Mouse (Mus musculus) hindbrain, postnatal 0 days (tissue): ENCODE measurements around the gene Rundc3a. TPM values are rescaled to one million over a fixed set of nuclear protein-coding genes. Genes with fewer than 3 reads are reported as not detected.

Source experiments
- ATAC-seq: fragments of 200-750 bp; cut with Nextera tagmentation; 2 replicates; pipeline ENCODE4 v1.8.0; 2017; ENCODE audit warnings: mild to moderate bottlenecking, moderate TSS enrichment, moderate library complexity
- DNase-seq: peaks from one replicate; pipeline ENCODE4 v3.0.0-alpha.2; 2015; ENCODE audit warnings: low spot score
- H3K27ac ChIP-seq: fragments of 300-500 bp; sonication (generic); 2 replicates; pipeline ENCODE4 v1.5.1; 2014; ENCODE audit warnings: mild to moderate bottlenecking
- H3K27me3 ChIP-seq: fragments of 300-500 bp; sonication (generic); 2 replicates; pipeline ENCODE4 v1.6.1; 2014; ENCODE audit warnings: low read length, mixed read lengths; ENCODE audit not compliant: insufficient read depth
- H3K36me3 ChIP-seq: fragments of 300-500 bp; sonication (generic); 2 replicates; pipeline ENCODE4 v1.6.1; 2014; ENCODE audit warnings: low read length, mixed read lengths; ENCODE audit not compliant: insufficient read depth
- H3K4me1 ChIP-seq: fragments of 300-500 bp; sonication (generic); 2 replicates; pipeline ENCODE4 v1.6.1; 2014; ENCODE audit warnings: antibody characterized with exemption, low read length, mixed read lengths; ENCODE audit not compliant: insufficient read depth
- H3K4me2 ChIP-seq: fragments of 300-500 bp; sonication (generic); 2 replicates; pipeline ENCODE4 v1.6.1; 2014; ENCODE audit warnings: low read depth, mild to moderate bottlenecking, low read length, moderate library complexity, mixed read lengths
- H3K4me3 ChIP-seq: fragments of 300-500 bp; sonication (generic); 2 replicates; pipeline ENCODE4 v1.5.1; 2014; ENCODE audit warnings: low read length
- H3K9ac ChIP-seq: fragments of 300-500 bp; sonication (generic); replicated peaks from 2 replicates; pipeline ENCODE4 v1.6.1; 2014; ENCODE audit warnings: mild to moderate bottlenecking, low read length, moderate library complexity, mixed read lengths
- H3K9me3 ChIP-seq: fragments of 300-500 bp; sonication (generic); 2 replicates; pipeline ENCODE4 v1.6.1; 2016; ENCODE audit warnings: low read length, mixed read lengths
- CTCF ChIP-seq: IDR thresholded peaks from 2 replicates; pipeline ENCODE4 v1.5.1; 2016; ENCODE audit warnings: antibody characterized with exemption, control low read depth, low read depth
- WGBS: fragments of 180-500 bp; shearing (Covaris S2); extraction: QIAGEN DNeasy Blood & Tissue Kit; methylation state at CpG from one replicate; pipeline ENCODE4 v1.1.7; 2014; 5-methylcytosine and 5-hydroxymethylcytosine counted together
- polyA plus RNA-seq: library from polyadenylated mRNA; unstranded; fragments of >200 nt; fragmentation: Nextera tagmentation; extraction: Ambion mirVana; gene quantifications from 2 replicates; pipeline ENCODE4 v1.2.1, GENCODE M21; 2015
- total RNA-seq: library from RNA; depleted of rRNA; stranded (reverse); fragments of >200 nt; gene quantifications from 2 replicates; pipeline ENCODE4 v1.2.3, GENCODE M21; 2014

The Rundc3a gene
- total and polyA plus RNA-seq, 2 experiments from 2014 or later, result 114 to 310 TPM

- Histone ChIP-seq H3K36me3 (no peaks in the 10 kb centered on the region), H3K4me1 (peaks cover 8% of the 10 kb centered on the region), H3K27ac (no peak overlapping the region), H3K9ac (no peak overlapping the region), H3K4me2 (no peak overlapping the region), H3K9me3 (no peaks in the 10 kb centered on the region), H3K27me3 (no peaks in the 10 kb centered on the region), H3K4me3 (no peak overlapping the region)
- DNase-seq (no peak), ATAC-seq (no peak)
- 84% methylated on average over 7 of the region's 7 CpGs for WGBS
- no peak for TF ChIP-seq CTCF
Measured at GRCm38 (mm10) chr11:102374108-102374725, 19.0 kb upstream of the Rundc3a start.

DNA sequence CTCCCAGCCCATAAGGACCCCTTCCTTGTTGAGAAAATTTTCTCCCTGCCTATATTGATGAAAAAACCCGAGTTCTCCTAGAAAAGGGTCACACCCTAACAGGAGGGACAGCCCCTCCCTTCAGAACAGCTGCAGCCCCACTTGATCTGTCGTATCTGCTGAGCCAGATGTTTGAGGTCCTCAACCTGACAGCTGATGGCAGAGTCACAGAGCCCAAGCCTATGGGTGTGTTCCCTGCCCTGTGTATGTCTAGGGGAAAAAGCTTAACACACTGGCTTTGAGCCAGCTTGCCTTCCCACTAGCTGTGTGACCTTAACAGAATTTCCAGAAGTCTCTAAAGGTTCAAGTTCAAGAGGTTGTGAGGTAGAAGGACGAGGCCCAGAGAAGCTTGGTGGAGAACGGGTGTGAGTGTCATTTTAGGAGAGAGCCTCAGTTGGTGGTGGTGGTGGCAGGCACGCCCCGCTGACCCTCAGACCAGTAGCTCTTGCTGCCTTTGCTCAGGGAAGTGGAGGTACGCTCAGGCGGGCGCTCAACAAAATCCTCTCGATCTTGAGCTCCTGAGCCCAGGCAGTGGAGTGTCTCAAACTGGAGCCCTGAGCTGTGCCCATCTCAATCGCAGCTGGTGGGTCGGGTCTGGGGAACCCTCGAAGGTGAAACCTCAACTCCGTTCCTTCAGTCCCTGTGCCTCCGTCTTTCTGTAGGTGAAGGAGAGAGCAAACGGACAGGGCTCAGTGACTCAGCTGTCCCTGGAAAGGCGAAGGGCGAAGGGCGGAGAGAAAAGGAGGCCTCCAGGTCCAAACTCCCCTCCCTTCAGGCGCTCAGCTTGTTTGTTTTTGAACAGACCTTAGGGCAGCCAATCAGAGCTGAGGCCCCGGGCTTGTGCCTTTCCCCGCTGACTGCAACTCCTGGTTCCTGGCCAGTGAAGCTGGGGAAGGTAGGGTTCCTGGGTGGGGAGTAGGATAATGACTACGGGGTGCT, 17.7 kb upstream of the Rundc3a start:
- Histone ChIP-seq H3K36me3 (no peaks in the 10 kb centered on the region), H3K27ac (no peak overlapping the region), H3K9ac (peak overlapping the region; percentile 37), H3K9me3 (no peaks in the 10 kb centered on the region), H3K4me3 (no peak overlapping the region), H3K27me3 (no peaks in the 10 kb centered on the region), H3K4me2 (peak overlapping the region; percentile 46), H3K4me1 (peaks cover 8% of the 10 kb centered on the region)
- 0 out of 2 replicates have a peak, but pooled peaks have one; percentile 43 for ATAC-seq
- 11% methylated on average over 23 of the region's 23 CpGs for WGBS
- no peak for DNase-seq
- no peak for TF ChIP-seq CTCF

DNA sequence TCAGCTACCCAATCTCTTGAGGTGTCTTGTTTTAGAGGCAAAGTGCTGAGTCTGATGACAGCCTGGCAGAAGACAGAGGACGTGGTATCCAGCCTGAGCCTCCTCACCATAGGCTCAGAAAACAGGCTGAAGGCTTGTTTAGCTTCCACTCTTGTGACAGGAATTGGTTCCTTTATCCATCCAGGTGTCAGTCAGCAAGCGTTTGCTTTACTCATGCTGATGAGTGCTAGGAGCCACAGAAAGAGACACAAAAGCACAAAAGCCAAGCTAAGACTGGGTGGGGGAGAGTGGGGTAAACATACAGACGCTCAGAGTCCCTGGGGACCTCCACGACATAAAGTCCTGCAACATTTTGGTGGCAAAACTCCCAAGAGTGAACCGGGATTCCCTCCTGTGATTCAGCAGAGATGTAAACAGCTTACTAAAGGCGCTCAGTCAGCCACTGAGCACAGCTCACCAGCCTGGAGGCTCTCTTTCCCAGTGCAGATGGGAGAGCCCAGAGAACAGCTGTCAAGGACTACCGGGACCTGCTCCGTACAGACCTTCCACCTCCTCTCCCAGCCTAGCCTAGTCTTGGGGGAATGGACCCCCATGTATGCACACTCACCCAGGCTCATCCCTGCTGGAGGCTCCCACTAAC, 16.9 kb upstream of the Rundc3a start:
- no peaks in the 10 kb centered on the region for H3K9me3 ChIP-seq
- WGBS, result 10% methylated on average over 8 of the region's 8 CpGs
- no peaks in the 10 kb centered on the region for H3K27me3 ChIP-seq
- H3K9ac ChIP-seq, result 0 out of 2 replicates have a peak overlapping the region, but pooled peaks have one; percentile 37
- TF ChIP-seq CTCF, result no peak
- no peak overlapping the region for H3K27ac ChIP-seq
- H3K4me3 ChIP-seq, result no peak overlapping the region
- peak overlapping the region; percentile 46; the same call in 1 of the 2 replicates for H3K4me2 ChIP-seq
- no peaks in the 10 kb centered on the region for H3K36me3 ChIP-seq
- ATAC-seq (no peak), DNase-seq (no peak)
- H3K4me1 ChIP-seq, result peaks cover 8% of the 10 kb centered on the region

- TF ChIP-seq CTCF, result peak; percentile 43
- no peak overlapping the region for H3K4me3 ChIP-seq
- 67% methylated on average over 12 of the region's 12 CpGs for WGBS
- DNase-seq (no peak), ATAC-seq (no peak)
- no peak overlapping the region for H3K9ac ChIP-seq
- H3K27me3 ChIP-seq, result no peaks in the 10 kb centered on the region
- H3K4me1 ChIP-seq, result peaks cover 8% of the 10 kb centered on the region
- no peak overlapping the region for H3K27ac ChIP-seq
- no peak overlapping the region for H3K4me2 ChIP-seq
- no peaks in the 10 kb centered on the region for H3K36me3 ChIP-seq
- no peaks in the 10 kb centered on the region for H3K9me3 ChIP-seq
Measured at GRCm38 (mm10) chr11:102377186-102377585, 16.0 kb upstream of the Rundc3a start.

- H3K9ac ChIP-seq, result no peak overlapping the region
- no peak overlapping the region for H3K4me2 ChIP-seq
- TF ChIP-seq CTCF, result no peak
- H3K9me3 ChIP-seq, result no peaks in the 10 kb centered on the region
- H3K27me3 ChIP-seq, result no peaks in the 10 kb centered on the region
- WGBS, result 69% methylated on average over 5 of the region's 5 CpGs
- ATAC-seq (no peak), DNase-seq (no peak)
- H3K4me3 ChIP-seq, result no peak overlapping the region
- peaks cover 7% of the 10 kb centered on the region for H3K4me1 ChIP-seq
- H3K36me3 ChIP-seq, result no peaks in the 10 kb centered on the region
- H3K27ac ChIP-seq, result no peak overlapping the region
Measured at GRCm38 (mm10) chr11:102380091-102380490, 13.1 kb upstream of the Rundc3a start.

DNA sequence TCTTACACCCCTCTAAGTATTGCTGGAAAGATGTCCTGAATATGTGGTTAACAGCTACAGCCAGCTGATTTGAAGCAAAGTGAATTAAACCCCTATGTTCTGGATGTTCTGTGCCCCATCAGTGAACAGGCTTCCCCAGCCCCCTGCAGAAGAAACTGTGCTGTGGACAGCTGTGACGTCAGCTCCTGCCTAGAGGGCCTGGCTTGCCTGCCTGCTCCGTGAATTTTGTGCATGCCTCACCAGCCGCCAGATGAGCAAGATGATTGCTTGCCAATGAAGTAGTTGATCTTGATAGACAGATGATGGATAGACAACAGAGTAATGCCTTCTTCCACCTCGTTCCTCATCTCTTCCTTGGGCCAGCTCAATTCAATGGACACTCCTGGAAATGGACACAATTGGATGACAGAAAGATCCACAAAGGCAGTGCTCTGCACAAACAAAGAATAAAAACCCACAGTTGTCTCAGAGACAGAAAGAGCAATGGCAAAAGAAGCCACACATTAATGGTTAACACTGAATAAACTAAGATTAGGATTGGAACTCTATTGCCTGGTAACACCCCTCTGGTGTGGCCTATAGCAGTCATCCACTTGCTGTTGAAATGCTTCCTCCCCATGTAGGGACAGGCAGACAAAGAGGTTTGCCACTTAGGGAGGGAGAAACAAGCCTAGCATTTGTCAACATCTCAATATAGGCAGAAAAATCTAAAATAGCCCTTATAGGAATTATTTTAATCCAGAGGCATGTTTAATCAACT, 11.7 kb upstream of the Rundc3a start:
- DNase-seq, result no peak
- 27% methylated on average over 4 of the region's 4 CpGs for WGBS
- no peaks in the 10 kb centered on the region for H3K36me3 ChIP-seq

More for the DNA sequence above, 11.7 kb upstream of the Rundc3a start:
- no peak overlapping the region for H3K4me2 ChIP-seq
- no peak overlapping the region for H3K4me3 ChIP-seq
- no peaks in the 10 kb centered on the region for H3K9me3 ChIP-seq
- H3K27me3 ChIP-seq, result no peaks in the 10 kb centered on the region
- H3K27ac ChIP-seq, result no peak overlapping the region
- H3K9ac ChIP-seq, result no peak overlapping the region
- no peak for ATAC-seq
- H3K4me1 ChIP-seq, result no peaks in the 10 kb centered on the region
- TF ChIP-seq CTCF, result no peak
